Mouse (Mus musculus) fat pad, adult 2 months (tissue): Measurements from ENCODE around the gene Slc13a4.

Experiments
- DNase-seq: peaks from one replicate; pipeline ENCODE4 v3.0.0-alpha.2; 2011; ENCODE audit warnings: low read depth, low spot score; ENCODE audit errors: extremely low read depth

Slc13a4 gene

GRCm38 (mm10) chr6:35308037-35308436 is at the start of gene Slc13a4:
TSS of gene Slc13a4 (minus strand) at chr6:35308131.
- DNase-seq, result no peak

- no peak for DNase-seq
These were observed 47.4 kb upstream of the Slc13a4 start for GRCm38 (mm10) chr6:35355320-35355719.

- DNase-seq, result no peak
These were observed 46.7 kb upstream of the Slc13a4 start for GRCm38 (mm10) chr6:35354622-35354998.

GRCm38 (mm10) chr6:35353846-35354621 is 46.1 kb upstream of the Slc13a4 start:
- no peak for DNase-seq

GRCm38 (mm10) chr6:35353416-35353815 is 45.5 kb upstream of the Slc13a4 start:
- DNase-seq, result no peak

GRCm38 (mm10) chr6:35352867-35353266 is 44.9 kb upstream of the Slc13a4 start:
- no peak for DNase-seq

GRCm38 (mm10) chr6:35351826-35352225 is 43.9 kb upstream of the Slc13a4 start:
- no peak for DNase-seq

- peak; percentile 13 for DNase-seq
These were observed 41.9 kb upstream of the Slc13a4 start for GRCm38 (mm10) chr6:35349784-35350183.

- no peak for DNase-seq
These were observed 30.7 kb upstream of the Slc13a4 start for GRCm38 (mm10) chr6:35338640-35339039.

- DNase-seq, result no peak
These were observed 29.9 kb upstream of the Slc13a4 start for GRCm38 (mm10) chr6:35337836-35338235.

GRCm38 (mm10) chr6:35335452-35335851 is 27.5 kb upstream of the Slc13a4 start:
- DNase-seq, result no peak

GRCm38 (mm10) chr6:35334278-35334677 is 26.3 kb upstream of the Slc13a4 start:
- no peak for DNase-seq

GRCm38 (mm10) chr6:35333632-35334031 is 25.7 kb upstream of the Slc13a4 start:
- no peak for DNase-seq

GRCm38 (mm10) chr6:35330834-35331233 is 22.9 kb upstream of the Slc13a4 start:
- no peak for DNase-seq

GRCm38 (mm10) chr6:35329956-35330355 is 22.0 kb upstream of the Slc13a4 start:
- DNase-seq, result no peak

GRCm38 (mm10) chr6:35326111-35326515 is 18.2 kb upstream of the Slc13a4 start, which contains the start of gene Fam180a:
TSS of gene Fam180a (minus strand) at chr6:35326141.
- no peak for DNase-seq

- DNase-seq, result no peak
These were observed 16.4 kb upstream of the Slc13a4 start for GRCm38 (mm10) chr6:35324306-35324705.

- DNase-seq, result no peak
These were observed 15.1 kb upstream of the Slc13a4 start for GRCm38 (mm10) chr6:35323046-35323445.

GRCm38 (mm10) chr6:35321105-35321504 is 13.2 kb upstream of the Slc13a4 start:
- DNase-seq, result no peak

GRCm38 (mm10) chr6:35319850-35320249 is 11.9 kb upstream of the Slc13a4 start:
- DNase-seq, result no peak

- DNase-seq, result no peak
These were observed 5.6 kb upstream of the Slc13a4 start for GRCm38 (mm10) chr6:35313520-35313919.

- DNase-seq, result no peak
These were observed 1.5 kb upstream of the Slc13a4 start for GRCm38 (mm10) chr6:35309406-35309805.

- DNase-seq, result no peak
These were observed 795 bp downstream of the Slc13a4 start for GRCm38 (mm10) chr6:35307136-35307535.
